In genomic region chr4:116596978-116597881, GRCm38 (mm10) we compare ENCODE assay signal across 2 mouse cellular contexts.
TF ChIP-seq lines count a peak whose summit lies in the region.

No protein-coding gene starts in this region.

TF ChIP-seq in C2C12, 6 proteins besides CTCF, POLR2A, EP300 and RAD21:
- no peak for TF ChIP-seq USF1 (IDR thresholded peaks at IDR 0.05; ENCODE audit: low read depth)

TF ChIP-seq in myocyte, 11 proteins besides CTCF, POLR2A, EP300 and RAD21:
- TF ChIP-seq MYOG (IDR thresholded peaks at IDR 0.05; ENCODE audit: control insufficient read depth in 1 of 3, insufficient read depth in 1 of 3, insufficient read length in 2 of 3, low read depth in 2 of 3), result peak in 1 of 3 experiments; percentile 9
- TF ChIP-seq REST (IDR thresholded peaks at IDR 0.05; ENCODE audit: insufficient read depth, insufficient read length), result no peak
- TF ChIP-seq USF1 (IDR thresholded peaks at IDR 0.05; ENCODE audit: low read depth), result no peak
- no peak for TF ChIP-seq E2F4 (IDR thresholded peaks at IDR 0.05; ENCODE audit: insufficient read depth)
- peak; percentile 70 for TF ChIP-seq POLR2AphosphoS2 (IDR thresholded peaks at IDR 0.05; ENCODE audit: insufficient read length, low read depth)
- TF ChIP-seq MYOD1 (IDR thresholded peaks at IDR 0.05; ENCODE audit: control insufficient read depth in 1 of 3, insufficient read length in 2 of 3, low read depth in 2 of 3), result no peak
- no peak for TF ChIP-seq TCF3 (IDR thresholded peaks at IDR 0.05; ENCODE audit: insufficient read length, low read depth)
- no peak for TF ChIP-seq CEBPB (IDR thresholded peaks at IDR 0.05; ENCODE audit: insufficient read depth, poor library complexity, severe bottlenecking)
TF ChIP-seq in myocyte: peak in this region for 2.
